Mouse (Mus musculus) macrophage (primary cell): ENCODE measurements around the gene Diaph3. TPM values are rescaled to one million over a fixed set of nuclear protein-coding genes. Genes with fewer than 3 reads are reported as not detected.

Experiments
- H3K27ac ChIP-seq: fragments of 350-480 bp; formaldehyde crosslinking; 2 replicates; pipeline ENCODE4 v1.9.0; 2021
- H3K36me3 ChIP-seq: fragments of 350-480 bp; formaldehyde crosslinking; 2 replicates; pipeline ENCODE4 v1.9.0; 2021; ENCODE audit errors: inconsistent target
- H3K4me3 ChIP-seq: fragments of 350-480 bp; formaldehyde crosslinking; 2 replicates; pipeline ENCODE4 v1.9.0; 2021; ENCODE audit errors: inconsistent target
- H3K79me2 ChIP-seq: fragments of 350-480 bp; formaldehyde crosslinking; 2 replicates; pipeline ENCODE4 v1.9.0; 2021; ENCODE audit errors: inconsistent target
- WGBS: methylation state at CpG from one replicate; pipeline ENCODE4 v1.1.7; 2026; ENCODE audit warnings: inconsistent platforms; ENCODE audit not compliant: missing documents; 5-methylcytosine and 5-hydroxymethylcytosine counted together
- polyA plus RNA-seq: library from polyadenylated mRNA; stranded (reverse); fragments of 250-400 nt; gene quantifications from 3 replicates; pipeline ENCODE4 v1.2.4, GENCODE M21; 2018; ENCODE audit warnings: inconsistent platforms

The Diaph3 gene
- polyA plus RNA-seq, 1 experiment from 2014 or later, result 4.9 TPM

DNA sequence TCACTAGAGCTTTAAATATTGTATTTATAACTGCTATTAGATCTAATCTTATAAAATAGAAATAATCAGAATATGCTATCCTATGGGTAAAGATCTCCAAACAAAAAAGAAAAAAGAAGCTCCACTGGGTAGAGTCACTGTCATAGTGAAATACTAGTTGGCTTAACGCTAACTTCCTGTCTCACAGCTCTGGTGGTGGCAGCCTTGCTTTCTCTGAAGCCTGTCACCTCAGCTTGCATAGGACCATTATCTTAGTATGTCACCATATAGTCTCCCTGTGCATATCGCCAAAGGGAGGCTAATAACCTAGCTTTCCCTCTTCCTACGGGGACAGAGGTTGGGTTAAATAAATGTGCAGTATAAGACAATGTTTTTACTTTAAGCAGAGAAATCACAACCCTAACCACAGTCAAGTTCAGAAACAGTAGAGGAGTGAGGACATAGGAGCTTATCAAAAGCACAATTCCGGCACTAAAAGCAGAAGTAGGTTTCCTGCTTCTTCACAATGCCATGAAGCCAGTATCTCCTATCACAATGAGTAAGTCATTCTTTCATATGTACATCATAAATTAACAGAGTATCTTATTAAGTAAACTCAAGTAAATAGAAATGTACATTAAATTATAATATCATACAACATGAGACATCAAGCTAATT lies 293.8 kb downstream of the Diaph3 start:
- WGBS, result 16% methylated on average over 4 of the region's 4 CpGs
- Histone ChIP-seq H3K36me3 (no peaks in the 10 kb centered on the region), H3K4me3 (no peak overlapping the region), H3K27ac (no peak overlapping the region), H3K79me2 (no peaks in the 10 kb centered on the region)

DNA sequence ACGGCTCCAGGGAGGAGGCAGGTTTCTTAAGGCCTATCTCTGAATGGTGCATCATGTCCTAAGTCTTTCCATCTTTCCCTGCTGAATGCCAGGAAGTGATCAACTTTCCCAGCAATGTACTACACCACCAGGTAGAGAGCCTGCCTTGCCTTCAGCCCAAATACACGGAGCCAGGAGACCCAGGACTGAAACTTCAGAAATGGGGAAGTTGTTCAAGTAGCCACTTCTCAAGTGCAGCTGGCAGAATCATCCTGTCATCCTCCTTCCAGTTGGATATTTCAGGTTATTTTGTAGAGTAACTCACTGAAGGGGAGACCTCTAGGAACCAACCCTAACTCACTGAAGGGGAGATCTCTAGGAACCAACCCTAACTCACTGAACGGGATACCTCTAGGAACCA lies 297.0 kb downstream of the Diaph3 start:
- Histone ChIP-seq H3K4me3 (no peak overlapping the region), H3K27ac (no peak overlapping the region), H3K79me2 (no peaks in the 10 kb centered on the region), H3K36me3 (no peaks in the 10 kb centered on the region)
- 58% methylated on average over 3 of the region's 3 CpGs for WGBS

DNA sequence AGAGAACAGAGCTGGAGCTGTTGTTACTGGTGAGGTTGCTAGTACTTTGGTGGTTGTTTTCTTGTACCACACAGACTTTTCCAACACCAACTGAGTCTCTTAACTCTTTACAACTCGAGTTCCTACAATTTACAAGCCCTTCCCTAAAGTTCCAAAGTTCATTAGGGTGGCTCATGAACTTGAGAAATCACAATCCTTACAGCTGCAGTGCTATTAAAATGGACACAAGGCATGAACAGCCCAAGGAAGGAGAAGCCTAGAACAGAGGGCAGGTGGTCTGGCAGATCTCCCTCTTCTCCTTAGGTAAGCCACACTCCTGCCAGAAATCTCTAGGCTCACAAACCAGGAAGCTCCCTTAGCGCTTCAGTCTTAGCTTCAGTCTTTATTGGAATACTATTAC lies 303.4 kb downstream of the Diaph3 start:
- H3K36me3 ChIP-seq, result no peaks in the 10 kb centered on the region
- 89% methylated on average over 2 of the region's 2 CpGs for WGBS
- H3K79me2 ChIP-seq, result no peaks in the 10 kb centered on the region
- H3K4me3 ChIP-seq, result no peak overlapping the region
- H3K27ac ChIP-seq, result no peak overlapping the region

GRCm38 (mm10) chr14:86834851-86835250 lies 306.2 kb downstream of the Diaph3 start:
- Histone ChIP-seq H3K79me2 (no peaks in the 10 kb centered on the region), H3K36me3 (no peaks in the 10 kb centered on the region), H3K4me3 (no peak overlapping the region), H3K27ac (no peak overlapping the region)
- WGBS, result 95% methylated on average over 2 of the region's 2 CpGs

- H3K27ac ChIP-seq, result no peak overlapping the region
- H3K79me2 ChIP-seq, result no peaks in the 10 kb centered on the region
- 97% methylated on average over 6 of the region's 6 CpGs for WGBS
- H3K4me3 ChIP-seq, result no peak overlapping the region
- no peaks in the 10 kb centered on the region for H3K36me3 ChIP-seq
Measured at GRCm38 (mm10) chr14:86834269-86834668, 306.8 kb downstream of the Diaph3 start.

DNA sequence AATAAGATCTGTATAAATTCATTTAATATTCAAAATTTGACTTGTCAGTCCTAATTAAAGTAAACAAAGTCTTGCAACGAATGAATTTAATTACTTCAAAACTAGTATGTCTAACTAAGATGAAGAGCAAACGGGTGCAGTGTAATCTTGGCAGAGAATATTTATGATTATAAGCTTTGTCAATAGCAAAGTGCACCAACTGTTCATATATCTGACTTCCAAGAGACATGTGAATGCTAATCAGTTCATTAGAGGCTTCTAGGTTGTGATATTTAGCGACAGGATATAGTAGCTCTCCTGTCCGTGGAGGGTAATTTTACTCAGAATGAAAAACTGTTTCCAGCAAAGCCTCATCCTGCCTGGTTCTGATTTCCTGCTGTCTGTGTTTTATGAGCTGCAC lies 308.0 kb downstream of the Diaph3 start:
- Histone ChIP-seq H3K27ac (no peak overlapping the region), H3K4me3 (no peak overlapping the region), H3K79me2 (no peaks in the 10 kb centered on the region), H3K36me3 (no peaks in the 10 kb centered on the region)
- WGBS, result 94% methylated on average over 4 of the region's 4 CpGs

GRCm38 (mm10) chr14:86816246-86816645 lies 324.8 kb downstream of the Diaph3 start:
- Histone ChIP-seq H3K36me3 (no peaks in the 10 kb centered on the region), H3K27ac (no peak overlapping the region), H3K4me3 (no peak overlapping the region), H3K79me2 (no peaks in the 10 kb centered on the region)
- 97% methylated on average over 4 of the region's 4 CpGs for WGBS

- Histone ChIP-seq H3K36me3 (no peaks in the 10 kb centered on the region), H3K79me2 (no peaks in the 10 kb centered on the region), H3K27ac (no peak overlapping the region), H3K4me3 (no peak overlapping the region)
- 97% methylated on average over 6 of the region's 6 CpGs for WGBS
Measured at GRCm38 (mm10) chr14:86788880-86789641, 352.0 kb downstream of the Diaph3 start.

DNA sequence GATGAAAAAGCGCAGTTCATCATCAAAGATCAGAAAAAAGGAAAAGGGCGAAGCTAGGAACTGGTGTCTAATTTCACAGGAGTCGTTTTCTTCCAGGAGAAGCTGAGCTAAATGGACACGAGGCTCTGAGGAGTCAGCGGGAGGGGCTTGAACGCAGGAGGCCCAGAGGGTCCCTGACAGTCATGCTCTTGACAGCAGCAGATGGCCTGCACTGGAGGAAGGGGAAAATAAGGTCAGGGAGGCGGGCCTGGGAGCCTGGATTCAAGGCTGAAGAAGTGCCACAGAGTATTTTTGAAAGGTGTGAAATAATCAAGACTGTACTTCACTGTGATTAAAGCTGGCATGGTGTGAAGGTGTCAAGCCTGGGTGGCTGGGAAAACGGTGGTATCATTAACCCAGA lies 354.2 kb downstream of the Diaph3 start:
- H3K27ac ChIP-seq, result no peak overlapping the region
- WGBS, result 83% methylated on average over 8 of the region's 8 CpGs

GRCm38 (mm10) chr14:86781553-86782273 lies 359.3 kb downstream of the Diaph3 start:
- H3K27ac ChIP-seq, result no peak overlapping the region
- 85% methylated on average over 6 of the region's 6 CpGs for WGBS
- H3K36me3 ChIP-seq, result no peaks in the 10 kb centered on the region
- no peak overlapping the region for H3K4me3 ChIP-seq
- no peaks in the 10 kb centered on the region for H3K79me2 ChIP-seq

More for the DNA sequence above, 354.2 kb downstream of the Diaph3 start:
- Histone ChIP-seq H3K4me3 (no peak overlapping the region), H3K36me3 (no peaks in the 10 kb centered on the region), H3K79me2 (no peaks in the 10 kb centered on the region)

GRCm38 (mm10) chr14:86773311-86773710 lies 367.7 kb downstream of the Diaph3 start:
- H3K36me3 ChIP-seq, result no peaks in the 10 kb centered on the region
- no peaks in the 10 kb centered on the region for H3K79me2 ChIP-seq
- H3K27ac ChIP-seq, result no peak overlapping the region
- 85% methylated on average over 2 of the region's 2 CpGs for WGBS
- H3K4me3 ChIP-seq, result no peak overlapping the region

DNA sequence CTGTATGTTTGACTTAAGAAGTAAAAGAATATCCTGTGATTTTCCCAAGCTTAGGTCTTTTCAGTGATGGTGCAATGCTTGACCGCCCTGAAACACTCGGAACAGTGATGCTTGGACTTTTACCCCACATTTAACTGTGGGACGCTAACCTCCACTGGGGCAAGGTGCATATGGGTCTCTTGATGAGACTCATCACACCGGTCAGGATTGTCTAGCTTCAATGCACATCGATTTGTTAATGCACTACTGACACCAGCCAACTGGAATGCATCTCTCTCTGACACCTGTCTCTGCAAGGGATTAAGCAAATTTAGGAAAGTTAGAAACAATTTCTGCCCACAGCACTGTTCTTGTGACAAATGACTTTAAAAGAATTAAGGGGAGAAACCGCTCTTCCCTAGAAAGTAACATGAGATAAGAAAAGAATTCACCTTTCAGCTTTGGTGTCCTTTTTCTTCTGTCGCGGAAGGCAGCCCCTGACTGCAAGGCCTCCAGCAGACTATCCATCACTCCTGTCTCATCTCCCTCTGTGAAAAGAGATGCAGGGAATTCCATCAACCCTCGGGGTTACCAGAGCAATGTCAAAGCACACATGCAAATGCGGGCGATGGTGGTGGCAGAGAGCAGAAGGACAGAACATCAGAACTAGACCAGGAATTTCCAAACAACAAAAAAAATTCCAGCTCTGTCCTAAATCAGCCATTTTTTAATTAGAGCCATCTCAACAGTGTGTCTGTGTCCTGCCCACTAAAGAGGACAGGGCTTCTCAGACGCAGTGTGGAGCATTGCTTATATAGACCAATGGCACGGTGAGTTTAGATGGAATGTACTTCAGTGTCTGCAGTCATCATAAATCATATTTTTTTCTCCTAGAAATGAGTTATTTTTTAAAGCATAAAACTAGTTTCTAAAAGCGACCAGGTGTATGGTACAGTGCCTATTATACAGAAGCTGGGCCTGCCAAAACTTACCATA lies 368.6 kb downstream of the Diaph3 start:
- 95% methylated on average over 14 of the region's 14 CpGs for WGBS
- Histone ChIP-seq H3K27ac (no peak overlapping the region), H3K4me3 (no peak overlapping the region), H3K79me2 (no peaks in the 10 kb centered on the region), H3K36me3 (no peaks in the 10 kb centered on the region)

GRCm38 (mm10) chr14:86764286-86764685 lies 376.7 kb downstream of the Diaph3 start:
- Histone ChIP-seq H3K27ac (no peak overlapping the region), H3K4me3 (no peak overlapping the region), H3K36me3 (no peaks in the 10 kb centered on the region), H3K79me2 (no peaks in the 10 kb centered on the region)
- 100% methylated on average over 2 of the region's 2 CpGs for WGBS
